Mouse (Mus musculus) CD4-positive, CD25-positive, alpha-beta regulatory T cell, adult 9 weeks (primary cell): ENCODE measurements around the gene Dctn2. TPM values are rescaled to one million over a fixed set of nuclear protein-coding genes. Genes with fewer than 3 reads are reported as not detected.

Experiments used
- polyA plus RNA-seq: library from polyadenylated mRNA; unstranded; fragments of 100-300 nt; shearing (Covaris generic); gene quantifications from one replicate; pipeline ENCODE4 v1.2.1, GENCODE M21; 2017

Gene Dctn2
- 136 TPM for polyA plus RNA-seq

DNA sequence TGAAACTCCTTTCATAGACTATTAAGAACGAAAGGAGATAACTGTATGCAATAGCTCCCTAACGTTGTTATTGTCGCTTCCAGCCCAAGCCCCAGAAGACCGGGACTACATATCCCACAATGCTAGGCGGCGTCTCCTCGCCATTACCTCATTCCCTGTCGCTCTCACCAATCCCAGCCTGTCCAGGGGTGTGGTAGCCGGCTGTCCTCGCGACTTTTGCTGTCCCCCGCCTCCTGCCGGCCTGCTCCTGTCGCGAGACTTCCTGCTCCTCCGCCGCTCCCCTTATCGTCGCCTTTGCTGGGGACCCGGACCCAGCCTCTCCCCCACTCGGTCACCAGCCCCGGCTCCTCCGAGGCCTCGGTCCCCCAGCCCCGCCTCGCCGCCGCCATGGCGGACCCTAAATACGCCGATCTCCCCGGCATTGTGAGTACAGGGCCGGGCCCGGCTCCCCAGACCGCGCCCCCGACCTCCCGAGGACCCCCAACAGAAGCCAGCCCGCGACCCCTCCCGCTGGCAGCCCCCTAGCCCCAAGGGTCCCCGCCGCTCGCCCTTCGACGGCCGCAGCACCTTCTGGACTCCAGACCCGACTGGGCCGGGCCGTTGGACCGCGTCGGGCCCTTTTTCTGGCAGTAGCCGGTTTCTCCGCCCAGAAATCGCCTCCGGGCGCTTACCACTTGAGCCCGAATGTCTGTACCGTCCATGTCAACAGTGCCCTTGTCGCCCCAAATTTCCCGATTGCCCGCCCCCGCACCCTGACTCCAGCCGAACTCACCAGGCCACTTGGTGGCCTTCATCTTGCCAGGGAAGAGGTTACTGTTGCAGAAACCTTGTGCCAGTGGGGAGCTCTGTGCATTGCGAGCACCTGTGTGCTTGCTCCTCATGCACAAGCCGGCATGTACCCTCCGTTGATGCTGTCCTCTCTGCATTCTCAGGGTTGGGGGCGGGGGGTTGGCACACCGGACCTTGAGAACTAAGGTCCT is at the start of gene Dctn2:
TSS of gene Dctn2 (plus strand) at position 257 of the 980 bp plus-strand sequence.

DNA sequence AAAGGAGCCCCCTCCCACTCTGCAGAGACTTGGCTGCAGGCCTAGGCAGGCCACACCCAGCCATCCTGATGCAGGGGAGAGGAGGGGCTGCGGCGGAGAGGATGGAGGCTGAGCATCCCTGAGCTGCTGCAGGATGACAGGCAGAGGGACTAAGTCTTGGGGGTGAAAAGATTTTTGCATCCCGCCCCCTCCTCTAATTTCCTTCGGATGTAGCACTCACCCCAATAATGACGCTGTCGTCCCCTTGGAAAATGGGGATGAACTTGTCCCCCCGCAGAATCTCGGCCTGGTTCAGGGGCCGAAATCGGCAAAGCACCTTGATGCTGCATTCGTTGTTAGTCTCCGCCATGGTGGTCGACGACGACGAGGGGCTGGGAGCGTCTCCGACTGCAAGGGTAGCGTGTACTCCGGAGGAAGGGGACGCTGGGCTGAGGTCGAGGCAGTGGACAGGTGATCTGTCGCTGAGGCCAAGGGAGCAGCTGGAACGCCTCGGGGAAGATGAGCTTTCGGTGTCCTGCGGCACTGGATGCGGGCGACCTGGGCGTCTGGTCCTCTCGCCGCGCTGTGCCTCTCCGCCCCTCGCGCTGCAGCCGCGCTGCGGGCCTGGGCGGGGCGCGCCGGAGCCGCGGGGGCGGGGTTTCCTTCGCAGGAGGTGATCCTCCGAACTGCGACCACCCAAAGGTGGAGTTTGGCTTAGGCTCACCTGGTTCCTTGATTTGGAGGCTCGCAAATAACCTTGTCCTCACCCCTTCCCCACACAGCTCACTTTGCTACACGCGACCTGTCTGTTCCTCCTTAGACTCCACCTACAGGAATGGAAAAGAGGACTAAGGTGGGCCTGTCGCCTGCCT is 3.4 kb upstream of the Dctn2 start, which contains the start of gene Kif5a:
TSS of gene Kif5a (minus strand) at position 801 of the 851 bp plus-strand sequence.

DNA sequence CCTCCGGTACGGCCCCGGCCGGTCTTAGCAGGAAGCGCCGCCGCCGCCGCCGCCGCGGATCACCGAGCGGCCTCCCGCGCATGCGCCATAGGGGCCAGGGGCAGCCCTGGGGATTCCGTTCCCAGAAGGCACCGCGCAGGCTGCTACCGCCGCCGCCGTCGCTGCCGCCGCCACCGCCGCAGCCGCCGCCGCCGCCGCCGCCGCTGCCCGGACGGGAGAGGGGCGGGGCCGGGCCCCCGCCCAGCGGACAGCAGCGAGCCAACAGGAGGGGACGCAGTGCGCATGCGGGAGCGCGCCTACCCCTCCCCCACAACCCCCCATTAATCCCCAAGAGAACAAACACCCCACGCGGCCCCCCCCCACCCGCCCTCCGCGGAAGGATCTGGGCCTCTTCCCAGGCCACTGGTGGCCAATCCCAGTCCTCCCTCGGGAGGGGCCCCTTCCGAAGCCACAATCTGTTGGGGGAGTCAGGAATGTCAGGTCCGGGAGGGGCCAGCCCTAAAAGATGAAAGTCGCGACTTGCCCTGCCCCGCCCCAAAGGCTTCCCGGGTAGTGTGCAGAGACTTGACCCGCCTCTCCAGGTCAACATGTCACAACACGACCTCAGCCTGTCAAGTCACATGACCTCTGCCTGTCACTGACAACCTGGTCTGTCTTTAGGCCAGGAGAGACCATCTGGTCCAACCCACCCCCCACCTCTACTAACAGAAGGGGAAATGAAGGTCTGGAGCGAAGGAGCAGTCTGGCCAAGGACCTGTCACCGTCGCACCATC is 22.8 kb downstream of the Dctn2 start, which contains the start of gene Mbd6:
TSS of gene Mbd6 (minus strand) at position 219 of the 773 bp plus-strand sequence.

DNA sequence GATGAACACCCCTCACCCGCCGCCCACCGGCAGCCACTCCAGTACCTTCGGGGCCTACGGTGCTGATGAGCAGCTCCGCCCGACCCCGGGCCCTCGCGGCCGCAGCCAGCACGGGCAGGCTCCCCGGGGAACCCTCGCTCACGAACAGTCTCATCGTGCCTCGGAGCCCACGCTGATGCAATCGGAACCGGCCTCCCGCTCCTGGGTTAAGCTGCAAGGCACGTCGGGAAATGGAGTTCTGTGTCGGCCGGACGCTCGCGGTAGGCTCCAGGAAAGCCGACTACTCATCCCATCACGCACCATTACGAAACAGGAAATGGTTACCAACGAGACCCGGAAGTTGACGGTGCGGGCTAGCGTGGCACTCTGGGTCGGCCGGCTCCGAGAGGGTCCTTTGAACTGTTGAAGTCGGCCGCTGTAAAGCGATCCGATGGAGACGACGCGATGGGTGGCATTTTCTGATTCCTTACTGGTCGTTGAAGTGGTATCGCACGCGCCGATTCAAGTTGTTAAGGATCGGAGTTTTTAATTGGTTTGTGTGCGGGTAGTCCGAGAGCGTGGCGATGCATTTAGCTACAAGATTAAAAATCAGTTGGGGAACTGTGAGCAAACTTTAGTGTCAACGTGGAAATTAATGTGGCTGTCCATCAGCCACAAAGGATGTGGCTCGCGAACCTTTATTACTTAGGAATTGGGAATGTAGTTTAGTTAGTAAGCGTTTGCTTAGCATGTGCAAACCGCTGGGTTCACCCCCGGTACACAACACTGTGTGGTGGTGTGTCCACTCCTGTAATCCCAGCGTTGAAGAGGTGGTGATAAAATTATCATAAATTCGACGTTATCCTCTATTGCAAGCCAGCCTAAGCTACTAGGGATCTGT is 45.5 kb downstream of the Dctn2 start, which contains the start of gene Mars:
TSS of gene Mars (minus strand) at position 311 of the 880 bp plus-strand sequence.

DNA sequence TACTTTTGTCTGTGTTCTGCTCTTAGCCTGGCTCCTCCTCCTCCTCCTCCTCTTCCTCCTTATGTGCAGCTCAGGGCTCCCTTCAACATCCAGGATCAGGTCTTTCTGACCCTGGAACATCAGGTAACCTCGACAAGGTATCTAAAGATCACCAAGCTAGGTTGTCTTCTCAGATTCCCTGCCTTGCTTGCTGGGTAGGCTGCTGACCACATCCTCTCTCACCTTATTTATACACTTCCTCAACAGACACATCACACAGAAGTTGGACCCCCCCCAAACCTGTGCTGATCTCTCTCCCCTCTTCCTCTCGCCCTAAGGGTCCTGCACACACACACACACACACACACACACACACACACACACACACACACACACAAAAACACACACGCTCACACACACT is 55.5 kb downstream of the Dctn2 start, which contains the start of gene Arhgap9:
TSS of gene Arhgap9 (plus strand) at position 344 of the 400 bp plus-strand sequence.

Other genes with a start within 250 kb of the Dctn2 start
- gene Tsfm, start 235.5 kb upstream of the Dctn2 start, polyA plus RNA-seq = 50.6 TPM
- 33.0 TPM for gene Mettl1, start 225.0 kb upstream of the Dctn2 start, polyA plus RNA-seq
- 0.14 TPM for gene Eef1akmt3, start 224.9 kb upstream of the Dctn2 start, polyA plus RNA-seq
- gene Cyp27b1, start 218.1 kb upstream of the Dctn2 start, polyA plus RNA-seq = not detected
- 0.38 TPM for gene March9, start 206.2 kb upstream of the Dctn2 start, polyA plus RNA-seq
- gene Cdk4, start 202.8 kb upstream of the Dctn2 start, polyA plus RNA-seq = 421 TPM
- gene Tspan31, start 196.1 kb upstream of the Dctn2 start, polyA plus RNA-seq = 94.3 TPM
- 29.1 TPM for gene Agap2, start 191.1 kb upstream of the Dctn2 start, polyA plus RNA-seq
- 205 TPM for gene Os9, start 145.2 kb upstream of the Dctn2 start, polyA plus RNA-seq
- 571 TPM for gene B4galnt1, start 101.1 kb upstream of the Dctn2 start, polyA plus RNA-seq
- gene Slc26a10, start 85.7 kb upstream of the Dctn2 start, polyA plus RNA-seq = 7.1 TPM
- not detected for gene Arhgef25, start 76.3 kb upstream of the Dctn2 start, polyA plus RNA-seq
- 130 TPM for gene Dtx3, start 70.6 kb upstream of the Dctn2 start, polyA plus RNA-seq
- gene Pip4k2c, start 54.8 kb upstream of the Dctn2 start, polyA plus RNA-seq = 45.1 TPM
- gene Kif5a, start 3.0 kb upstream of the Dctn2 start, polyA plus RNA-seq = 0.45 TPM
- gene Mbd6, start 22.6 kb downstream of the Dctn2 start, polyA plus RNA-seq = 8.3 TPM
- 86.1 TPM for gene Mars, start 45.4 kb downstream of the Dctn2 start, polyA plus RNA-seq
- 101 TPM for gene Arhgap9, start 55.6 kb downstream of the Dctn2 start, polyA plus RNA-seq
- 0.42 TPM for gene Gli1, start 75.6 kb downstream of the Dctn2 start, polyA plus RNA-seq
- gene Inhbe, start 88.0 kb downstream of the Dctn2 start, polyA plus RNA-seq = not detected
- gene Inhbc, start 104.1 kb downstream of the Dctn2 start, polyA plus RNA-seq = not detected
- 11.4 TPM for gene R3hdm2, start 114.0 kb downstream of the Dctn2 start, polyA plus RNA-seq
- gene Stac3, start 235.3 kb downstream of the Dctn2 start, polyA plus RNA-seq = 0.47 TPM
- gene Ndufa4l2, start 248.6 kb downstream of the Dctn2 start, polyA plus RNA-seq = not detected